Comparison of ENCODE assay signal across 29 mouse cellular contexts in genomic region chr4:65819835-65820234, GRCm38 (mm10).
DNase-seq lines count a peak whose midpoint lies in the region; ATAC-seq and TF ChIP-seq lines count a peak whose summit lies in the region.
"Had no signal": no experiment of that assay in that cellular context is flagged by ENCODE, and none has a peak within 500 bp of the region (broad histone marks: within the 10 kb centered on the region; RNA-seq: fewer than 3 reads in every experiment).

No protein-coding gene starts in this region.

- H3K27me3 ChIP-seq in forebrain, embryonic 14.5 days (replicated peaks; ENCODE audit: control insufficient read depth, insufficient read depth, low read length), result no peaks in the 10 kb centered on the region
- no peaks in the 10 kb centered on the region for H3K27me3 ChIP-seq in forebrain, embryonic 13.5 days
- no peaks in the 10 kb centered on the region for H3K27me3 ChIP-seq in hindbrain, embryonic 13.5 days
- H3K27me3 ChIP-seq in hindbrain, postnatal 0 days (ENCODE audit: insufficient read depth, low read length), result no peaks in the 10 kb centered on the region
- H3K27me3 ChIP-seq in neural tube, embryonic 14.5 days (ENCODE audit: control insufficient read depth, insufficient read depth, low read length), result no peaks in the 10 kb centered on the region
- H3K27me3 ChIP-seq: embryonic facial prominence, embryonic 15.5 days; heart, embryonic 13.5 days; kidney, embryonic 15.5 days; liver, embryonic 12.5 days had no signal

- no peak overlapping the region for H3K4me2 ChIP-seq in forebrain, embryonic 14.5 days (ENCODE audit: low read length)
- H3K4me2 ChIP-seq in forebrain, embryonic 13.5 days, result no peak overlapping the region
- H3K4me2 ChIP-seq in hindbrain, embryonic 13.5 days, result no peak overlapping the region
- no peak overlapping the region for H3K4me2 ChIP-seq in hindbrain, postnatal 0 days (ENCODE audit: low read depth, low read length)
- no peak overlapping the region for H3K4me2 ChIP-seq in neural tube, embryonic 14.5 days (ENCODE audit: low read depth, low read length)
- H3K4me2 ChIP-seq: embryonic facial prominence, embryonic 15.5 days; heart, embryonic 13.5 days; kidney, embryonic 15.5 days; liver, embryonic 12.5 days had no signal

- peak; percentile 55; the same call in 1 of the 2 replicates for ATAC-seq in forebrain, embryonic 14.5 days
- no peak for ATAC-seq in forebrain, embryonic 13.5 days
- peak; percentile 59; the same call in 1 of the 2 replicates for ATAC-seq in hindbrain, embryonic 13.5 days (ENCODE audit: low FRiP score)
- no peak for ATAC-seq in hindbrain, postnatal 0 days
- no peak for ATAC-seq in neural tube, embryonic 14.5 days (ENCODE audit: low read depth)
- ATAC-seq: inflammation-experienced regulatory T-cells, adult 6 months; liver, embryonic 12.5 days; liver, postnatal 0 days had no signal

- DNase-seq in forebrain, embryonic 14.5 days (ENCODE audit: low spot score), result no peak
- no peak for DNase-seq in hindbrain, postnatal 0 days (ENCODE audit: low spot score)
- DNase-seq in neural tube, embryonic 10.5 days (ENCODE audit: extremely low spot score, low spot score), result no peak
- no peak for DNase-seq in kidney, postnatal 36 days
- DNase-seq: adrenal gland, adult 8-10 months; cerebellum, adult 8-10 months; cerebellum, postnatal 25 days; gastrocnemius, postnatal 10 days; heart, postnatal 14 days; kidney, adult 18-20 months; kidney, postnatal 25 days; left cerebral cortex, postnatal 4 days; liver, postnatal 0 days; lung, postnatal 36 days; right cerebral cortex, postnatal 4 days; thymus, adult 18-20 months; thymus, postnatal 25 days had no signal

- peaks cover 2% of the 10 kb centered on the region; the same call in 1 of the 2 replicates for H3K4me1 ChIP-seq in forebrain, embryonic 14.5 days (ENCODE audit: control insufficient read depth, insufficient read depth, low read length)
- peaks cover 14% of the 10 kb centered on the region for H3K4me1 ChIP-seq in forebrain, embryonic 13.5 days
- H3K4me1 ChIP-seq in hindbrain, embryonic 13.5 days (replicated peaks), result peaks cover 11% of the 10 kb centered on the region
- H3K4me1 ChIP-seq in hindbrain, postnatal 0 days (ENCODE audit: insufficient read depth, low read length), result no peaks in the 10 kb centered on the region
- H3K4me1 ChIP-seq in neural tube, embryonic 14.5 days (ENCODE audit: control insufficient read depth, insufficient read depth, low read length), result peaks cover 8% of the 10 kb centered on the region; the same call in 1 of the 2 replicates
- H3K4me1 ChIP-seq: embryonic facial prominence, embryonic 15.5 days; kidney, embryonic 15.5 days; liver, embryonic 12.5 days had no signal

- WGBS in forebrain, embryonic 14.5 days, result 49% methylated on average over 3 of the region's 3 CpGs
- WGBS in forebrain, embryonic 13.5 days, result 53% methylated on average over 3 of the region's 3 CpGs
- 58% methylated on average over 3 of the region's 3 CpGs for WGBS in hindbrain, embryonic 13.5 days
- 46% methylated on average over 3 of the region's 3 CpGs for whole genome bisulfite sequencing in hindbrain, postnatal 0 days
- WGBS in neural tube, embryonic 14.5 days, result 41% methylated on average over 3 of the region's 3 CpGs

- H3K9ac ChIP-seq in forebrain, embryonic 14.5 days (ENCODE audit: low read length), result no peak overlapping the region
- H3K9ac ChIP-seq in forebrain, embryonic 13.5 days, result no peak overlapping the region
- no peak overlapping the region for H3K9ac ChIP-seq in hindbrain, embryonic 13.5 days
- H3K9ac ChIP-seq in hindbrain, postnatal 0 days (replicated peaks; ENCODE audit: low read length), result no peak overlapping the region
- no peak overlapping the region for H3K9ac ChIP-seq in neural tube, embryonic 14.5 days (replicated peaks; ENCODE audit: low read depth, low read length)
- H3K9ac ChIP-seq: embryonic facial prominence, embryonic 15.5 days; heart, embryonic 13.5 days; kidney, embryonic 15.5 days; liver, embryonic 12.5 days; liver, postnatal 0 days had no signal

- no peaks in the 10 kb centered on the region for H3K36me3 ChIP-seq in forebrain, embryonic 14.5 days (ENCODE audit: control insufficient read depth, insufficient read depth, low read length)
- no peaks in the 10 kb centered on the region for H3K36me3 ChIP-seq in forebrain, embryonic 13.5 days (ENCODE audit: poor library complexity, severe bottlenecking)
- H3K36me3 ChIP-seq in hindbrain, embryonic 13.5 days, result no peaks in the 10 kb centered on the region
- H3K36me3 ChIP-seq in hindbrain, postnatal 0 days (ENCODE audit: insufficient read depth, low read length), result no peaks in the 10 kb centered on the region
- H3K36me3 ChIP-seq in neural tube, embryonic 14.5 days (ENCODE audit: control insufficient read depth, insufficient read depth, low read length), result no peaks in the 10 kb centered on the region
- H3K36me3 ChIP-seq: embryonic facial prominence, embryonic 10.5 days; embryonic facial prominence, embryonic 15.5 days; G1E; heart, embryonic 13.5 days; kidney, embryonic 15.5 days; liver, embryonic 12.5 days had no signal

- no peak for TF ChIP-seq CTCF in hindbrain, postnatal 0 days (IDR thresholded peaks at IDR 0.05; ENCODE audit: low read depth)

- H3K9me3 ChIP-seq in forebrain, embryonic 14.5 days (replicated peaks; ENCODE audit: control insufficient read depth, low read length), result no peaks in the 10 kb centered on the region
- no peaks in the 10 kb centered on the region for H3K9me3 ChIP-seq in forebrain, embryonic 13.5 days (replicated peaks)
- no peaks in the 10 kb centered on the region for H3K9me3 ChIP-seq in hindbrain, embryonic 13.5 days
- H3K9me3 ChIP-seq in hindbrain, postnatal 0 days (ENCODE audit: low read length), result no peaks in the 10 kb centered on the region
- no peaks in the 10 kb centered on the region for H3K9me3 ChIP-seq in neural tube, embryonic 14.5 days (ENCODE audit: control insufficient read depth, low read length)
- H3K9me3 ChIP-seq: embryonic facial prominence, embryonic 10.5 days; embryonic facial prominence, embryonic 15.5 days; G1E; heart, embryonic 13.5 days; kidney, embryonic 15.5 days; liver, embryonic 12.5 days had no signal

- H3K4me3 ChIP-seq in forebrain, embryonic 14.5 days (ENCODE audit: low read depth, low read length), result no peak overlapping the region
- no peak overlapping the region for H3K4me3 ChIP-seq in forebrain, embryonic 13.5 days
- H3K4me3 ChIP-seq in hindbrain, embryonic 13.5 days, result no peak overlapping the region
- H3K4me3 ChIP-seq in hindbrain, postnatal 0 days (ENCODE audit: low read length), result no peak overlapping the region
- no peak overlapping the region for H3K4me3 ChIP-seq in neural tube, embryonic 14.5 days (ENCODE audit: low read depth, low read length)
- H3K4me3 ChIP-seq: embryonic facial prominence, embryonic 10.5 days; embryonic facial prominence, embryonic 15.5 days; heart, embryonic 13.5 days; kidney, embryonic 15.5 days; layer of hippocampus, adult 2 months; liver, embryonic 12.5 days had no signal

- H3K27ac ChIP-seq in forebrain, embryonic 14.5 days (ENCODE audit: low read depth, low read length), result no peak overlapping the region
- H3K27ac ChIP-seq in forebrain, embryonic 13.5 days, result no peak overlapping the region
- H3K27ac ChIP-seq in hindbrain, embryonic 13.5 days, result peak overlapping the region; percentile 40; the same call in 1 of the 2 replicates
- H3K27ac ChIP-seq in hindbrain, postnatal 0 days, result no peak overlapping the region
- 0 out of 2 replicates have a peak overlapping the region, but pooled peaks have one; percentile 22 for H3K27ac ChIP-seq in neural tube, embryonic 14.5 days (ENCODE audit: low read depth, low read length)
- H3K27ac ChIP-seq: embryonic facial prominence, embryonic 10.5 days; embryonic facial prominence, embryonic 15.5 days; heart, embryonic 13.5 days; kidney, embryonic 15.5 days; layer of hippocampus, adult 2 months; liver, embryonic 12.5 days; stomach, postnatal 0 days had no signal

Comparison
In these comparisons a context has a peak if more than half of its experiments do, and no peak if none do; other contexts are left out.
1. ATAC-seq: peak in forebrain, embryonic 14.5 days (single experiment) and hindbrain, embryonic 13.5 days (single experiment); none in forebrain, embryonic 13.5 days (single experiment), hindbrain, postnatal 0 days (single experiment) and neural tube, embryonic 14.5 days (single experiment).
2. H3K27ac ChIP-seq: peak in hindbrain, embryonic 13.5 days (single experiment) and neural tube, embryonic 14.5 days (single experiment); none in forebrain, embryonic 14.5 days (single experiment), forebrain, embryonic 13.5 days (single experiment) and hindbrain, postnatal 0 days (single experiment).